Mouse (Mus musculus) CD4-positive, CD25-positive, alpha-beta regulatory T cell, adult 2 months (primary cell): Measurements from ENCODE around the gene Zbtb24.
"Not testable (repeated sequence)": the region's sequence is repeated elsewhere in the genome, so short reads cannot be mapped to it uniquely, and the experiment has no call there.

Experiments used
- DNase-seq: peaks from one replicate; pipeline ENCODE4 v3.0.0-alpha.2; 2012; ENCODE audit warnings: low read depth, low spot score

The Zbtb24 gene

DNA sequence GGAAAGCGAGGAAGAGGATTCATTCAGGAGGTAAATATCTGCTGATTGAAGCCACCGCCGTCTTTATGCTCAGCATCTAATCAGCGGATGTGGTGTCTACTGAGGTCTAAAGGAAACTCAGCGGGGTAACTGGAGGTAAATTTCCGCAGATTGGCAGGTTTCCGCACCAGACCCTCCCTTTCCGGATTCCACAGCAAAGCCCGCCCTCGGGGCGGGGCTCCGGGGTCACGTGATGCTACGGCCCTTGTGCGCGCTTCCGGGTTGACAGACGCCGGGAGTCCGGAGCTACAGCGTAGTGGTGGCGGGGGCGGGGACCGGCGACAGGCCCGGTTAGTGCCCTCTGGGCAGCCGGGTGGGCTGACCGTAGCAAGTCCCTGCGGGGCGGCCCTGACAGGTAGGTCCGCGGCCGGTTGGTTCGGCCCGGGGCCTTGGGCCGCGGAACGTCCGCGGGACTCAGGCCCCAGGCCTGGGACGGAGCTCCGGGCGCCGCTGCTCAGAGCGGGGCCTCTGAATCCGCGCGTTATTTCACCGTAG is at the start of gene Zbtb24:
Gene Zbtb24, plus strand, starts transcription at position 247 of the 534 bp plus-strand sequence.
- peak; percentile 98 for DNase-seq

DNA sequence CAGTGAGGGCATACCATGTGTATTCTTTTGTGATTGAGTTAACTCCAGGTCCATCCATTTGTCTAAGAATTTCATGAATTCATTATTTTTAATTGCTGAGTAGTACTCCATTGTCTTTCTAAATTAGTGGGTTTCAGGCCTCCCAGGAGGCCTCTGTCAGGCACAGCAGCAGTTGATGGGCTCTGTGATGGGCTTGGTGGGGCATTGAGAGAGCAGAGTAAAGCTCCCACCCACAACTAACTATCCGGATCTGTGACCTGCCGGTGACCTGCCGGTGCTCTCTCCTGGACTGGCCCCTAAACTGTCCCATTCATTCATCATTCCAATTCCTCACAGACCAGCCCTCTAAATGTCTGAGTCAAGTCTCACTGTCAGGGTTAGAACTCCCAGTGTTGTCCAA is 49.1 kb upstream of the Zbtb24 start:
- DNase-seq, result no peak

DNA sequence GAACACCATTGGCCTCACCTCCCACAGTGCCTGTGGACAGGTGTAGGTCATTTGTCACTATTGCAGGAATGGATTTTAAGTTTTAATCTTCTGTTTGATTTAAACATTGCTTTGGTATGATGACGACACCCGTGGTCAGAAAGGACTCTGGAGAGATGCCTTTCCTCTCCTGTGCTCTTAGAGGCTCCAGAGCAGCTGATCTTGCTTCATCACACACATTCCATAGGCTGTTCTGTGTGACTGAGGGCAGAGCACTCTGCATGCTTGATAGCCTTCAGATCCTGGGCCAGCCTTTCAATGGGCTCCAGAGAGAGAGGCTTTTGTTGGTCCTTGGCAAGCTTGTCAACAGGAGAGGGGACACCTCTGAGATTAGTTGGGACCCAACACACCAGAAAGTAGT is 46.8 kb upstream of the Zbtb24 start:
- no peak for DNase-seq

GRCm38 (mm10) chr10:41403893-41404612 is 46.1 kb upstream of the Zbtb24 start:
- DNase-seq, result no peak

DNA sequence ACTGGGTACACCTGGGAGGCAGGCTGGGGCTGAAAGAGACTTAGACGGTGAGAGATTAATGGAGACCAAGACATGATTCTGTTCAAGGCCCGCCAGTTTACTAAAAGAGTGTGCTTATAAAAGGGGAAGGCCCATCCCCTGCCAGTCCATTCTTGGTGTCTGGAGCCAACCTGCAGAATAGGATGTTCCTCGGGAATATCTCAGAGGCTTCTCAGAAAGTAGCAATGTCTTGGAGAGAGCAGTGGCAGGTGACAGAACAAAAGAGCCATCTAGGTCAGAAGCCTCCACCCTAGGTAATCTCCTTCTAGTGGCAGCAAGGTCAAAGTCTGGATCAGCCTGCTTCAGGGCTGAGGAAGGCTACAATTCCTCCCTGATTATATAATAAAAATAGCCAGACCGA is 40.0 kb upstream of the Zbtb24 start:
- not testable (repeated sequence) for DNase-seq

DNA sequence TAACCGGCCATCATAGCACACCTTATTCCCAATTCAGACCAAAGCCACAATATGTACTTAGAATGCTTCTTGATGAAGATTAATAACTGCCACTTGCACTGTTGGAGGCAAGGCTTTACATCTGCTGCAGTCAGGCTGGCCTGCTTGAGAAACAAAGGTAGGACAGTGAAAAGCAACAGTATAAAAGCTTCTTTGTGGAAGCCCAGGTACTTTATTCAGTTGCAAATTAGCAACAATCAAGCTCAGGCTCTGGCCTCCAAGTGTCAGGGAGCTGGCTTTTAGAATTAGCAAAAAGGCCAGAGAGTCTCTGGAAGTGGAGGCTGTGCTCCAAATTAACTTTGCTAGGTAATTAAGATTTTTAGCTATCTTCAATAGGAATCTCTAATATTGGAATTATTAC is 39.4 kb upstream of the Zbtb24 start:
- DNase-seq, result not testable (repeated sequence)

GRCm38 (mm10) chr10:41413471-41413870 is 36.7 kb upstream of the Zbtb24 start:
- not testable (repeated sequence) for DNase-seq

DNA sequence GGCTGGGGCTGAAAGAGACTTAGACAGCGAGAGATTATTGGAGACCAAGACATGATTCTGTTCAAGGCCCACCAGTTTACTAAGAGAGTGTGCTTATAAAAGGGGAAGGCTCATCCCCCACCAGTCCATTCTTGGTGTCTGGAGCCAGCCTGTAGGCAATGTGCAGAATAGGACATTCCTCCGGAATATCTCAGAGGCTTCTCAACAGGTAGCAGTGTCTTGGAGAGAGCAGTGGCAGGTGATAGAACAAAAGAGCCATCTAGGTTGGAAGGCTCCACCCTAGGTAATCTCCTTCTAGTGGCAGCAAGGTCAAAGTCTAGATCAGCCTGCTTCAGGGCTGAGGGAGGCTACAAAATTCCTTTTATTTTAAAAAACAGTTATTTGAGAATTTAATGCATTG is 34.8 kb upstream of the Zbtb24 start:
- not testable (repeated sequence) for DNase-seq

- DNase-seq, result no peak
Measured at GRCm38 (mm10) chr10:41420496-41421200, 29.5 kb upstream of the Zbtb24 start.

DNA sequence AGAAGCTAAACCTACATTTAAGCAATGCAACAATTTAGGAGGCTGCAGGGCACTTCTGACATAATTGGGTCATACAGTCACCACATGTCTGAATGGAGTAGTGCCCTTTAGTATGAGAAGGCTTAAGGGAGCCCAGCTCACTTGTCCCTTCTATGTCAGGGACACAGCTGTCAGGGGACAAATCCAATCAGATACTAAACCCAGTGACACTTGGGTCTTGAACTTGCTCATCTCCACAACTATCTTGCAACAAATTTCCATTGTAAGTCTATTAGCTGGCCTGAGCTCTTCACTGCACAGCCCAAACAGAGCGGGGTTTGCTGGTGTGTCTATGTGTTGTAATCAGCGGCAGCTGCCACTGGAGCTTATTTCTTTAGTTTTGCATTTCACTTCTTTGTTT is 26.5 kb upstream of the Zbtb24 start:
- DNase-seq, result no peak

DNA sequence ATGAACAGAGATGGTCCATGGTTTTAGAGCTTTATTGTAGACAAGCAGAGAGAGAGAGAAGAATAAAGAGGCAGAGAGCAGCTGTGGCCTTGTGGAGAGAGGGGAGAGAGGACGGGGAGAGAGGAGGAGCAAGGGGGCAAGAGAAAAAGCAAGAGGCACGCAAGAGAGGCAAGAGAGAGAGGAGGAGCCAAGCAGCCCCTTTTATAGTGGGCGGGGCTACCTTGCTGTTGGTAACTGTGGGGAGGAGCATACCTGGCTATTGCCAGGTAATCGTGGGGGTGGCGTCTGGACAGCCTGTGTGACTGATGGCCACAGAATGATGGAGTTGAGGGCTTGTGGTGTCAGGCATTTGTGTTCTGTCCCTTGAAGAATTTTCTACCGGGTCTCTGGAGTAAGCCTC is 23.8 kb upstream of the Zbtb24 start:
- DNase-seq, result no peak

- DNase-seq, result peak; percentile 63
Measured at GRCm38 (mm10) chr10:41434624-41435023, 15.6 kb upstream of the Zbtb24 start.

- no peak for DNase-seq
Measured at GRCm38 (mm10) chr10:41435141-41435540, 15.0 kb upstream of the Zbtb24 start.

DNA sequence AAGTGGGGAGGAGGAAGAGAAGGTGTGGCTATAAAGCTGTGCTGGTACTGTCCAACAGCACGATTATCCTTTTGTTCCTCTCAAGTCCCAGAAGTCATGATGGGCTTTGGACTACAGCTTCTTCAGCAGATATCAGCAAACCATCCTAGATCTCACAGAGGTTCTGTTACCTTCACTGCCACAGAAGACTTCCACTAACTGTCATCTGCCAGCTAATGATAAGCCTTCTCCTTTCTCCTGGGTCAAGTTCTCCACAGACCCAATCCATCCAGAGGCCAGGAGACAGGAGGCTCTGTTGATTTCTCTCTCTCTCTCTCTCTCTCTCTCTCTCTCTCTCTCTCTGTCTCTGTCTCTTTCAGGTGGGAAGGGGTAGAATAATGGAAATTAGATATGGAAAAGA is 2.0 kb upstream of the Zbtb24 start:
- no peak for DNase-seq

GRCm38 (mm10) chr10:41449684-41450083 is 499 bp upstream of the Zbtb24 start:
- peak; percentile 60 for DNase-seq

- DNase-seq, result no peak
Measured at GRCm38 (mm10) chr10:41450780-41451522, 768 bp downstream of the Zbtb24 start.

DNA sequence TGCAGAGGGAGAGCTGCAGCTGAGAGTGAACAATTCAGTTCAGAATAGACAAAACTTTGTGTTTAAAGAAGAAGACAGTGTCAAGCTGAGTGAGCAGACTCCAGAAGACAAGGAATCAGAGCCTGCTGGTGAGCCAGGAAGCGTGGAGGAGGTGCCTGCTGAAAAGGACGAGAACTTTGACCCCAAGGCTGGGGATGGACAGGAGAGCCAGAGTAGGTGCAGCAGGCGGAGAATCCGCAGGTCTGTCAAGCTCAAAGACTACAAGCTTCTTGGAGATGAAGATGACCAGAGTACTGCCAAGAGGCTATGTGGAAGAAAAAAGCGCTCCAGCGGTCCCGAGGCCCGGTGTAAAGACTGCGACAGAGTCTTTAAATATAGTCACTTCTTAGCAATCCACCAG is 1.5 kb downstream of the Zbtb24 start:
- no peak for DNase-seq

- DNase-seq, result no peak
Measured at GRCm38 (mm10) chr10:41452791-41453190, 2.6 kb downstream of the Zbtb24 start.

DNA sequence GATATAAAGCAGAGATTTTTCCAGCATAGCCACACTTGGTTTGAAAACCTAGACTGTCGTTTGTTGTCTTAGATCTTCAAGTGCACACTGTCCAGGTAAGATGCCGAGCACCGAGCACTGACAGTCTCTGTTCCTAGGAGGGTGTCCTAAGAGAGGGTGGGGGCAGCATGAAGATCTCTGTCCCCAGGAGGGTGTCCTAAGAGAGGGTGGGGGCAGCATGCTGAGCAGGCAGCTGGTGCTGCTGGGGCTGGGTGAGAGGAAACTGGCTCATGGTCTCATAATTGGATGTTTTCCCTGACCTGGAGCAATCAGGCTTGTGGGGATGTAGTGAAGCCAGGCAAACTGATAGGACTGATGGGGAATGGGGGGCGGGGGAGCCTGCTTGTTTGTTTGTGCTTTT is 9.8 kb downstream of the Zbtb24 start:
- DNase-seq, result no peak

DNA sequence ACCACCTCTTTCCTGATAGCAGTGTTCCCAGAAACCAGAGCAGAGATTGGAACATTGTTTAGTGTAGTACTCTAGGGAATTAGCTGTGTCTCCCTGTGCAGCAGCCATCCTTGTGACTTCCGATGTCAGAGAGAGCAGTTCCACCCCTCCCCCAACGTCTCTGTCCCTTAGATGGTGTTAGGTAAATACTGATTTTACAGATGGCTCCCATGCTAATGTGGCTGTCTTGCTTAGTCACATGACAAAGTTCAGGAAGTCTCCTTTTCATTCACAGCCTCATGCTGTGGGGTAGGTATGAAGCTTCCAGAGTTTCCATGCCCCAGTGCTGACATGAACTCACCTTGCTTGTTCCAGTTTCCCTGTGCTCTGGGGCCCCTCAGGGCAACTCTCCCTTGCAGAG is 10.3 kb downstream of the Zbtb24 start:
- no peak for DNase-seq

GRCm38 (mm10) chr10:41461057-41461722 is 11.0 kb downstream of the Zbtb24 start:
- no peak for DNase-seq
